Mouse (Mus musculus) gonadal fat pad, adult 2 months (tissue): ENCODE results near the gene Fto. TPM values are rescaled to one million over a fixed set of nuclear protein-coding genes. Genes with fewer than 3 reads are reported as not detected.

Source experiments
- DNase-seq: peaks from one replicate; pipeline ENCODE4 v3.0.0-alpha.2; 2012; ENCODE audit warnings: low read depth
- polyA plus RNA-seq: library from polyadenylated mRNA; depleted of rRNA; stranded (reverse); fragments of >200 nt; gene quantifications from 2 replicates; pipeline ENCODE4 v1.2.3, GENCODE M21; 2012

Fto gene
- polyA plus RNA-seq, 1 experiment: 37.7 TPM

DNA sequence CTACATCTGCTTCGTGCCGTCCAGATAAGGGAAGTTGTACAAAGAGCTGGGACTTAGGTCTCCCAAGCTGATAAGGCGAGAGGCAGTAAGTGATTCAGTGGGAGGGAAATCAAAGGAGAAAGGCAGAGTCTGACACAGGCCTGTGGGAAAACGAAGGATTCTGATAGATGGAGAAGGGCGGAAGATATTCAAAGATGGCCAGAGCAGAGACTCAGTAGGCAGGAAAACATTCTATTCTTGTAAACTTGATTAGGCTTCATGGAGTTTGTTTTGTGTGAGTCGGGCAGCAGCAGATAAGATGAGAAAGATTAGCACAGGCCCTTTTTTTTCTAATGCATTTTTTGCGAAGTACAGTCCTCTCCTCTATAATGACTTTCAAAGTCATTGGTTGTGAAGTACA lies 183.6 kb downstream of the Fto start:
- no peak for DNase-seq

GRCm38 (mm10) chr8:91498611-91499010 lies 185.3 kb downstream of the Fto start:
- no peak for DNase-seq

DNA sequence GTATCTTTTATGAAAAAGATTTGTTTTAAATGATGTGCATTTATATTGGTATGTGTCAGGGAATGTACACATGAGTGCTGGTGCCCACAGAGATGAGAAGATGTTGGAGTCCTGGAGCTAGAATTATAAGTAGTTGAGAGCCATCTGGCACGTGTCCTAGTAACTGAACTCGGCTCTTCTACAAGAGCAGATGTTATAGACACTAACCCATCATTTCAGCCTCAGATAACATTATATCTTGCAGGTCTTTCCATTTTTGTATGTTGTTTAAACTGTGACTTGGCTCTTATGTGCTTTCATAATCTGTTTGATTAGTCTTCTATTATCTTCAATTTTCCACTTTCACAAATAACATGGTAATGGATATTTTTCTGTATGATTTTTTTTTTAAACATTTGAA lies 186.0 kb downstream of the Fto start:
- no peak for DNase-seq

DNA sequence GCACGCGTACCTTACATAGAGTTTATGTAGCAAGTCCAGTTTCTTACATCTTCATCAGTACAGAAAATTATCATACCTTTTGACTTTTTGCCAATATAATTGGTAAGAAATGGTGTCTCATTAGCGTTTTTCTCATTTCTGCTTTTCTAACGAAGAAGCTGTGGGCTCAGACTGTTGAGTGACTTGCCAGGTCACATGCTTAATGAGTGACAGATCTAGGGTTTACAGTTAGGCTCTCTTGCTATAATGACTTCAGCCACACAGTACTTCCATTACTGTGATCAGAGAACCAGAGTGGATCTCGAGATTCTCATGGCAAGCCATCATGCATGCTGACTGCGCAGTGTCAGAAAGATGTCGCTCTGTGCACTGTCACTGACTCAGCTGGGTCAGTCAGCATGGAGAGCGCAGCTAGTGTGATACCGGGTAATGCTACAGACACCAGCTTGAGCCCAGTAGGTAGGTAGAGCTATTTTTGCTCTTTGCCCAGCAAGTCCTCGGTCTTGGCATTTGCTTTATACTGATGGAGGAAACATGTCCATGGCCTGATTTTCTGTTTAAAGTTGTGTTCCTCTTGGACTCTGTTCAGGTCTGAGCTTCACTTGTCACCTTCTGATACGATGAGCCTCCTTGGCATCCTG lies 188.8 kb downstream of the Fto start:
- DNase-seq: no peak

DNA sequence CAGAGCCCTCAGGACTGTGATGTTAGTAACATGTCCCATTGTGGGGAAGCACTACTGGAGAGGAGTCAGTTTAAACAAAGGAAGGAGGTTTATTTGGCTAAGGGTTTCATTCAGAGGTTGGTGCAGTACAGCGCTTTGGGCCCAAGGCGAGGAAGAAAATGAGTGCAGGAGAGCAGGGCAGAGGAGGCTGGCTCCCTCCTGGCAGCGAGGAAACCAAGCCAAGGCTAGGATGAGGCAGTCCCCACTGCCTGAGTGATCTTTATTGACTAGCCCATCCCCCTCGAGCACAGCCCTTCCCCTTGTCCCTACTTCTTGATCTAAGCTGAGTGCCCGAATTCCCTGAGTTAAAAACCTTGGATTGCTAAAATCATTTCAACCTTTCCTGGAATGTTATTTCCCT lies 189.5 kb downstream of the Fto start:
- no peak for DNase-seq

DNA sequence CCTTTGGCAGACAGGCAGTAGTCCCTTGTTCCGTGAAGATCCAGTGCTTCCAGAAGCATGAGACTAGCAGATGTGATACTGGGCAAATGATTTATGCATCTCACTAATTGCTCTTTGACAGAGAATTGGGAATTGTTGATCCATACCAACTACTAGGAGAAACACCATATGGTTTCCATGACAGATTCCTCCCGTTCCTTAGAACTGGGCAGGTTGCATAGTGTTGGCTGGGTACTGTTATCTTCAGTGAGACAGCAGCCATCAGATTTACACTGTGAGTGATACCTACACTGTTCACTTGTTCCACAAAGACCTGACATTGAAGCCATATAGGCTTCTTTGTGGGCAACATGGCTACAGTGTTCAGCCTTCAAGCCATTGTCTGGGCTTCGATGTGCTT lies 191.0 kb downstream of the Fto start:
- DNase-seq: no peak

GRCm38 (mm10) chr8:91504891-91505290 lies 191.6 kb downstream of the Fto start:
- no peak for DNase-seq

DNA sequence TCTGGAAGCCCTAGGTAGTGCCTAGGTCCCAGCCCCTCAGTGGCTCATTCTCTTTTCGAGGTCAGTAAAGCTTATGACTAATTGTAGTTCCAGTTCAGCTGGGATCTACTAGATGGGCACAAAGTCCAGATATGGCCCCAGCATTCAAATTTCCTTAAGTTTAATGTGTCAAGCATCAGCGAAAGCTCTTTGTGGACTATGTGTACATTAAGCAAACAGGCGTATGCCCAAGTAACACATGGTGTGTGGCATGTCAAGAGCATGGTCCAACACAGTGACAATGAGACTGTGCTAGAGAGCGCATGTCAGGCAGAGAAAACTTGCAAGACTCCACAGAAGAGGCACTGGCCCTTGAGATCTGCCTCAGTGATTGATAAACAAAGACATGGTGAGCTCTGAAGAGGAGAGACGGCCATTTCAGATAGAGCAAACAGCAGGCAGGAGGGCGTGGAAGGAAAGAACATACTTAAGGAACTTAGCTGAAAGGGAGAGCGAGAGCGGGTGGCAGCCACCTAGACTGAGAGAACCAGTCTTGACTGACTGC lies 192.2 kb downstream of the Fto start:
- no peak for DNase-seq

GRCm38 (mm10) chr8:91505997-91506672 lies 192.8 kb downstream of the Fto start:
- DNase-seq: no peak

- no peak for DNase-seq
Observed at GRCm38 (mm10) chr8:91506682-91507257, 193.4 kb downstream of the Fto start.

DNA sequence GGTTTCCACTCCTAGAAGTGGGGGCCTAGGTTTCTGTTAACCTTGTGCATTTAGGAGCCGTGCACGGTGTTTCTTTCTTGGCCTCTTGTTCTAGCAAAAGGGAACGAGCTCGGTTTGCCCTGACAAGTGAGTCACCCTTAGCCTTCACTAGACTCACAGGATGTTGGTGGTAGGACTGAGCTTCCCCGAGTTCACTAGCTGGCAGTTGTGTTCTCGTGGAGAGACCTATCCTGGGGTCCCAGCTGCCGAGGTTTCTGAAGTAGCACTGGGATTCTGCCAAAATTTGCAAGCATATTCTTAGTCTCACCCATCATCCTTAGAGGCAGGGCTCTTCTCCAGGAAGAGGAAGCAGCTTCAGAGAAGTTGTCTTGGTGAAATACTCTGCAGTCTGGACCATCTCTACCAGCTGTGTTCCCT lies 194.4 kb downstream of the Fto start:
- no peak for DNase-seq

DNA sequence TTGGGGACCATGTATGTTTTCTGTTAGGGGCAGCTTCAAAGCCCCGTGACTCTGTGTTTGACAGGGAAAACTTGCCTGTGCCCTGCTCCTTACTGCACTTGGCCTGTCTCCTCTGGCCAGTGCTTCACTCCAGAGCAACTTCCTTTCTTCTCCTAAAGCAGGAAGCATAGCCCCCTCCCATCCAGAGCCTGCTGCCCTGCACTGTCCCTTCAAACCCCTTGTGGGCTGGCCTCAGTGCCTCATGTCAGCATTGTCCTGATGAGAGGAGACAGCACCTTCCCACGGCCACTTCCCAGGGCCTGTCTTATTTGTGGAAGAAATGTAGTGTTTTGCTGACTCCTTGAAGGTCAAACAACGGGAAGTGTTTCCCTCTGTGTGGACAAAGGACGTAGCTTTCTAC lies 195.0 kb downstream of the Fto start:
- DNase-seq: no peak

DNA sequence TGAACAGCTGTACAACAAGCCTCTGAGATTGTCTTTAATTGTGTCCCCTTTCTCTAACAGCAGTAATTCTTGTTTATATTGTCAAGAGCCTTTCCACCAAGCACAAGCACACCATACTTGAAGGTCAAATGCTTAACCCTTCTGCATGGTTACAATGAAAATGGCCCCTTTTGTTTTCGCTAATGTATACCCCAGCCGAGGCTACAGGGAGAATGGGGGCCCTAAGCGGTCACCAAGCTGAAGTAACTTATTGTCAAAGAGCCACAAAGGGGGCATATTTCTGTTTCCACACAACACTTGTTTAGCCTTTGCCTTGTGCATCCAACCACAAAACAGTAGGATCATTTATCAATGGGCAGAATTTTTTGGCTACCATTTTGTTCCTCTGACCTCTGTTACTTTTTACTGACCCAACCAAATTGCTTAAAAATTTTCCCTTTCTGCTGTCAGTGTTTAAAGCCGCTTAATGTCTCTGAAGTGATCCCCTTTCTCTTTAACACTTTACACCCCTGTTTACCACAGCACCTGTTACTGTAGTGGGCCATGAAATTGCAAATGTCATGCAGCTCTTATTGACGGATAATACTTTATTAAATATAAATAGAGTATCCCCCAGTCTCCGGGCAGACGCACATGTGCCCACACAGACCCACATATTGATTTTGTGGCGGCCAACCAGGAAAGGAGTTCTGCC lies 196.0 kb downstream of the Fto start:
- no peak for DNase-seq

DNA sequence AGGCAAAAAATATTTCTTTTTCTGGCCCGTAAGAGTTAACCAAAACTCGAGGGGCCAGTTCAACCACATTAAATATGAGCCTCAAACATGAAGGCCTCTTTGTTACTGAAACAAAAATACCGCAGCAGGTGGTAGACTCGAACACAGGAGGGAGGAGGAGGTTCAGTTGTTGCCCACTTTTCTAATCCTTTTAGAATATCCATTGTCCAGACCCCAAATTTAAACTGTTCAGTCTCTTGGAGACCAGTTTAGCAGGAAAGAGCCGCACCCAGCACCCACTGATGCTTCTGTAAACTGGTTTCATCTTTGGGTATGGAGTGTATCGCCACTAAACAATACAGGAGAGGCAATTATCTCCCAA lies 196.6 kb downstream of the Fto start:
- DNase-seq: no peak

GRCm38 (mm10) chr8:91510716-91511115 lies 197.4 kb downstream of the Fto start:
- no peak for DNase-seq

- DNase-seq: no peak
Observed at GRCm38 (mm10) chr8:91511943-91512342, 198.6 kb downstream of the Fto start.

DNA sequence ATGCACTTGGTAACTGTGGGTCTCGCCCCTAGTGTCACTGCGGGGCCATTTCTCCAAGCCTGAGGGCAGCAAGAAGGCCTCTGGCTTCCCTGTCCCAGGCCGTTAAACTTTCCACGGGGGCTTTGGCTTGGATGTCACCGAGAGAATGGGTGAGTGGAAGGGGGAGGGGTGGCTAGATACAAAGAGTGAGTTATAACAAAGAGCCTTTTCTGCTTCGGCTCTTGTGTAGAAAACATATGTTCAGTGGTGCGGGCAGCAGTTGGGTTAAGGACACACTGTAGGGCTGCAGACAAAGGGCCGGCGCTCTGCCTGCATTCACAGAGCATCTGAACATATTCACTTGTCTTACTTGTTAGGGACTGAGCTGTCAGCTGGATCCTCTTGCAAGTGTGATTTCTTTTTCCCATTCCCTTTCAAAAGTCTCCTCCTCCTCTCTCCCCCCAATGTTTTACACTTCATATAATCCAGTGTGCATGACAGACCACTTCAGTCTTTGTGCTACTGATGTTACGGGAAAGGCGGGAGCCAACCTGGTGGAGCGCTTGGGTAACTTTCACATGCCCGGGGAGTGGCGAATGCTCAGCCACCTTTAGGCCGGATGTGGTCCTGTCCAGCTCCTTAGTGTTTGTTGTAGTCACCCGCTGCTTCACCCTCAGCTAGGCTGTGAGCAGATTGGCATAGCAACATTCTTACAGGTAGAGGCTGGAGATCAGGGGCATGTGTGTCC lies 201.6 kb downstream of the Fto start:
- DNase-seq: no peak

GRCm38 (mm10) chr8:91516422-91516821 lies 203.1 kb downstream of the Fto start:
- DNase-seq: no peak

- DNase-seq: no peak
Observed at GRCm38 (mm10) chr8:91518085-91518484, 204.8 kb downstream of the Fto start.

DNA sequence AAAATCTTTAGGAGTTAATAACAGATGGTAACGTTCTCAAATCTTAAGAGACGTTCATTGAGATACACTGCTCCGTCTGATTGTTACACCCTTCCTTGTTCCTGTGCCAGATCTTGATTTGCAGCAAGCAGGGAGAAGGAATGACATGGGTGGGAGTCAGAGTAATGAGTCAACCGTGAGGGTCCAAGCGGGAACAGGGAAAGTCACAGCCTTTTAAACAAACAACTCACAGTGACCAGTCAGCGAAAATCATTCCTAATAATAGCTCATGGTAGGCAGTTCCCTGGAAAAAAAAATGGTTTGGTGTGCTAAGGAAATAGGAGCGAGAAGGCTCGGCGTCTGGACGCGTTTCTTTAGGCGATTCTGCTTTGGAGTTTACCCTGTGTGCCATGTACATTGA lies 208.9 kb downstream of the Fto start:
- no peak for DNase-seq

- no peak for DNase-seq
Observed at GRCm38 (mm10) chr8:91524056-91524864, 210.9 kb downstream of the Fto start.
